Mouse (Mus musculus) erythroblast, embryonic 14.5 days (primary cell): ENCODE results near the gene Vamp9. TPM values are rescaled to one million over a fixed set of nuclear protein-coding genes. Genes with fewer than 3 reads are reported as not detected.

Source experiments
- H3K27me3 ChIP-seq: 2 replicates; pipeline ENCODE4 v1.6.1; 2012; ENCODE audit warnings: inconsistent platforms; ENCODE audit not compliant: control insufficient read depth
- H3K36me3 ChIP-seq: 2 replicates; pipeline ENCODE4 v1.6.1; 2012; ENCODE audit warnings: mild to moderate bottlenecking, inconsistent platforms; ENCODE audit not compliant: control insufficient read depth
- H3K4me1 ChIP-seq: 2 replicates; pipeline ENCODE4 v1.6.1; 2012; ENCODE audit warnings: inconsistent platforms; ENCODE audit not compliant: control insufficient read depth
- H3K4me3 ChIP-seq: replicated peaks from 2 replicates; pipeline ENCODE3; 2012; ENCODE audit warnings: moderate library complexity, mild to moderate bottlenecking, inconsistent platforms
- H3K9me3 ChIP-seq: 2 replicates; pipeline ENCODE4 v1.6.1; 2012; ENCODE audit warnings: low read length, inconsistent platforms, mixed read lengths; ENCODE audit not compliant: control insufficient read depth
- GATA1 ChIP-seq: IDR thresholded peaks from 2 replicates; pipeline ENCODE4 v1.6.1; 2012; ENCODE audit warnings: low read length, inconsistent platforms, mixed read lengths
- TAL1 ChIP-seq: IDR thresholded peaks from 3 replicates; pipeline ENCODE4 v1.6.1; 2012; ENCODE audit warnings: low read length, inconsistent platforms, mixed read lengths
- polyA plus RNA-seq: library from polyadenylated mRNA; stranded (reverse); fragments of >175 nt; gene quantifications from 2 replicates; pipeline ENCODE4 v1.2.3, GENCODE M21; 2012

Vamp9 gene
- polyA plus RNA-seq = not detected in 2 replicates

DNA sequence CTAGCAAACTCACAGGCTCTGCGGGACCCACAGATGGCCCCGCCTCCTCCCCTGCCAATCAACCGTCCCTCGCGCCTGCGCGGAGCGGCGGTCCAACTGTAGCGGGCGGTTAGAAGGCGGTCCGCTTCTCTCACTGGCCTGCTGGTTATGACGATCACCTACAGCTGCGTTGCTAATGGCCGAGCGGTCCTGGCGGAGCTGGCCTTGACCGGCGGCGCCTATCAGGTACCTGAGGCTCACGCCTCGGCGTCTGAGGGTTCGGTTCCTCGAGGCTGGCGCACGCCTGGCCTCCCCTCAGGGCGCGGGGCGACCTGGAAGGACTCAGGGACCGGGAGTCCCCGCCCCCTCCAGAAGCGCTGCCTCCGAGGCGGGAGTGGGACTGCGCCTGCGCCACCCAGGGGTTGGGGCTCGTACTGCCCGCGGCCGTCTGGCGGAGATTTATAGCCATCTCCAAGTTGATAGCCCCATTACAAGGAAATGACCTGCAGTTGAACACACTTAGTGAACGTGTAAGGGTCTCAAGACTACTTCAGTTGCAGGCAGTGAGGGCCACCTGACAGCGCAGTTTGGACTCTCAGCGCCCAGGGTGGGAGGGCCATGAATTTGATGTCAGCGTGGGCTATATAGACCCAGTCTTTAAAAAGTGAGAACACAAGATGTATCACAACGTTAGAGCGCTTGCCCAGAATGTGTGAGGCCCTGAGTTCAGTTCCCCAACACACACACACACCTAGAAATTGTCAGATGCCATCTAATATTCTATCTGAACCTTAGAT lies at the start of gene Vamp9:
Vamp9 (plus strand) TSS at position 74 of the 776 bp plus-strand sequence.
- no peaks in the 10 kb centered on the region for H3K36me3 ChIP-seq
- H3K9me3 ChIP-seq = peaks cover 9% of the 10 kb centered on the region
- H3K4me1 ChIP-seq = peaks cover 8% of the 10 kb centered on the region
- H3K4me3 ChIP-seq = peak within 1 kb of the TSS; percentile 51
- no peak for TF ChIP-seq GATA1
- no peak for TF ChIP-seq TAL1
- no peaks in the 10 kb centered on the region; the same call in 1 of the 2 replicates for H3K27me3 ChIP-seq

DNA sequence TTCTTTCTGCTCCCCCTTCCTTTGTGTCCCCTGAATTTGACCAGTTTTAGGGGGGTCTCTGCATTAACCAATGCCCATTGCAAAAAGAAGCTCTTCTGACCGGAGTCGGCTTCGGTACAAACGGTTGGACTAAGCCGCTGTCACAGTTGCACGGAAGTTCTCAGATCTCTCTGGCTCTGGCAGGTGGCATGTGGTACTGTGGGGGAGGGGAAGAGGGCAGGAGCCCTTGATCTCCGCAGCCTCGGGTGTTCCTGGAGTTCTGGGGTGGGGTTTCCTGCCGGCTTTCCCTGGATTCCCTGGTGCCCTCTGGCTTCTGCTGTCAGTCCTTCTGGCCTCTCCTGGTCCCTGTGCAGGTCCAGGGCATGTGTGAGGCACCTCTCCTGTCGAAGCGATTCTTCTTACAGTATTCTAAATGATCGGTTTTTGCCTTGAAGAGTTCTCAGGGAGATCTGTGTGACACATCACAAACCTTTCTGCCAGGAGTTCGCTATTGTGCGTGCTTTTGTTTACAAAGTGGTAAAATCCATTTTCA lies 48.9 kb upstream of the Vamp9 start:
- no peaks in the 10 kb centered on the region for H3K36me3 ChIP-seq
- TF ChIP-seq GATA1 (no peak), TAL1 (no peak)
- H3K9me3 ChIP-seq = no peaks in the 10 kb centered on the region
- no peak overlapping the region for H3K4me3 ChIP-seq
- no peaks in the 10 kb centered on the region for H3K27me3 ChIP-seq
- no peaks in the 10 kb centered on the region for H3K4me1 ChIP-seq

DNA sequence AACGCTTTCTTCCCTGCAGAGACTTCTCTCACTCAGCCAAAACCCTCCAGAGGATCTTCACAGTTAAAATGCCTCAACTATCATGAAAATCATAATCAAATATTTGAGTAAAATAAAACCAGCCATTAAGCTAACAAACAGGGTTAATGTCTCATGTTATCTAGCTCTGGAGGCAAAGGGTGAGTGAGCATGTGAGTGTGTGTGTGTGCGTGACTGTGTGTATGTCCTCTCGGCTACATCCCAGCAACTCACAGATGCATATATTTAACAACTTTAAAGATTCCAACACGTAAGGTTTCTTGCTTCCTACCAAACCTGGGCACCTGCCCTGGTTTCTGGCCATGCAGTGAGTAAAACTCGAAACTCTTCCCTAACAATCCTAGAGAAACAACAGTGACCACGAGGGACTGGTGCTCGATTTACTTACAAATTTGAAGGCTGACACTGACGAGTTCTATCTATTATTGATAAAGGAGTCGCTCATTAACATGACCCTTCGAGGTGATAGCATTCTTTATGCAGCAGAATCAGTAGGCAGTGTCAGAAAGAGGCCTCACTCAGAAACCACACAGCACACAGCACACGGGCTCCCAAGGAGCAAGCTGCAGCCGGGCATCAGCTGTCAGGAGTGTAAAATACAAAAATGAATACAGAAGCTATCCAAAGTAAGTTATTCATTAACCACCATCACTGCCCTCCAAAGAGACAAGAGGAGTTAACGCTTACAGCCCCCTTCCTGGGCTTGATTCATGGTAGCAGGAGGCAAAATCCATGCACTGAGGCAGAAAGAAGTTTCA lies 46.2 kb upstream of the Vamp9 start:
- no peaks in the 10 kb centered on the region for H3K9me3 ChIP-seq
- H3K27me3 ChIP-seq = no peaks in the 10 kb centered on the region
- H3K4me3 ChIP-seq = no peak overlapping the region
- TF ChIP-seq TAL1 (no peak), GATA1 (no peak)
- H3K36me3 ChIP-seq = no peaks in the 10 kb centered on the region
- no peaks in the 10 kb centered on the region for H3K4me1 ChIP-seq

DNA sequence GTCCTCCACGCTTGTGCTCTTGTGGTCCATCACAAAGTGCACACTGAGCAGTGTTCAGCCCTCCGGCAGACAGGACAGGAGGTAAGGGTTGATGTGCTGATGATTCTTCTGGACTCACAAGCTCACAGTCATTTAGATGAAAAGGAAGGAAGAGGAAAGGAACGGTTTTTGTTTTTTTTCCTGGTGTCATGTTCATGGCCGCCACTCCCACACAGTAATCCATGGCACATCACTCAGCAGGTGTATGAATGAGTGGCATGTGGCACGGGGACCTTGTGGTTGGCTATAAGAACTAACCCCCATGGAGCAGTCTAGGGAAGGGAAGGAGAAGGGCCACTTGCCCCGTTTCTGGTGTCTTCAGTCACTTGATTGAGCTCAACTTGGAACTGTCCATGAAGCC lies 44.2 kb upstream of the Vamp9 start:
- no peaks in the 10 kb centered on the region for H3K36me3 ChIP-seq
- H3K4me3 ChIP-seq = no peak overlapping the region
- no peak for TF ChIP-seq TAL1
- no peak for TF ChIP-seq GATA1
- no peaks in the 10 kb centered on the region for H3K9me3 ChIP-seq
- no peaks in the 10 kb centered on the region for H3K4me1 ChIP-seq
- H3K27me3 ChIP-seq = no peaks in the 10 kb centered on the region

- H3K4me3 ChIP-seq = no peak overlapping the region
- H3K4me1 ChIP-seq = no peaks in the 10 kb centered on the region
- no peaks in the 10 kb centered on the region for H3K9me3 ChIP-seq
- H3K27me3 ChIP-seq = no peaks in the 10 kb centered on the region
- TF ChIP-seq TAL1 = no peak
- TF ChIP-seq GATA1 = no peak
- no peaks in the 10 kb centered on the region for H3K36me3 ChIP-seq
These were observed 42.2 kb upstream of the Vamp9 start for GRCm38 (mm10) chr5:99863656-99864380.

GRCm38 (mm10) chr5:99865779-99866178 lies 40.3 kb upstream of the Vamp9 start:
- Histone ChIP-seq H3K27me3 (no peaks in the 10 kb centered on the region), H3K4me3 (no peak overlapping the region), H3K36me3 (no peaks in the 10 kb centered on the region), H3K9me3 (no peaks in the 10 kb centered on the region), H3K4me1 (no peaks in the 10 kb centered on the region)
- no peak for TF ChIP-seq GATA1
- TF ChIP-seq TAL1 = no peak

GRCm38 (mm10) chr5:99868286-99868685 lies 37.8 kb upstream of the Vamp9 start:
- Histone ChIP-seq H3K9me3 (no peaks in the 10 kb centered on the region), H3K4me1 (no peaks in the 10 kb centered on the region), H3K4me3 (no peak overlapping the region), H3K27me3 (no peaks in the 10 kb centered on the region), H3K36me3 (no peaks in the 10 kb centered on the region)
- no peak for TF ChIP-seq TAL1
- TF ChIP-seq GATA1 = no peak

GRCm38 (mm10) chr5:99868923-99869322 lies 37.1 kb upstream of the Vamp9 start:
- H3K27me3 ChIP-seq = no peaks in the 10 kb centered on the region
- no peaks in the 10 kb centered on the region for H3K9me3 ChIP-seq
- TF ChIP-seq TAL1 (no peak), GATA1 (no peak)
- H3K4me1 ChIP-seq = no peaks in the 10 kb centered on the region
- H3K4me3 ChIP-seq = no peak overlapping the region
- no peaks in the 10 kb centered on the region for H3K36me3 ChIP-seq
